Mouse (Mus musculus) cortical plate, adult 2 months (tissue): ENCODE data around the gene Fabp3.

Experiments used
- CTCF ChIP-seq: fragments of 200-500 bp; IDR thresholded peaks from 2 replicates; pipeline ENCODE4 v1.5.1; 2011; ENCODE audit warnings: mild to moderate bottlenecking, control low read depth, low read length; ENCODE audit not compliant: insufficient read depth; ENCODE audit errors: extremely low read depth
- POLR2A ChIP-seq: fragments of 200-500 bp; IDR thresholded peaks from 2 replicates; pipeline ENCODE4 v1.6.1; 2011; ENCODE audit warnings: mild to moderate bottlenecking, low read length, control low read depth; ENCODE audit not compliant: insufficient read depth; ENCODE audit errors: extremely low read depth

- TF ChIP-seq CTCF (no peak), POLR2A (no peak)
Observed at GRCm38 (mm10) chr4:130260406-130260805, 48.0 kb upstream of the Fabp3 start.
